Mouse (Mus musculus): ENCODE measurements around the gene Mgat5. TPM values are rescaled to one million over a fixed set of nuclear protein-coding genes. Genes with fewer than 3 reads are reported as not detected.
A peak's percentile ranks its signal among the peaks of the same experiment; 100 is the strongest.

Gene Mgat5
- polyA plus RNA-seq, 1 experiment: 3.6 TPM

DNA sequence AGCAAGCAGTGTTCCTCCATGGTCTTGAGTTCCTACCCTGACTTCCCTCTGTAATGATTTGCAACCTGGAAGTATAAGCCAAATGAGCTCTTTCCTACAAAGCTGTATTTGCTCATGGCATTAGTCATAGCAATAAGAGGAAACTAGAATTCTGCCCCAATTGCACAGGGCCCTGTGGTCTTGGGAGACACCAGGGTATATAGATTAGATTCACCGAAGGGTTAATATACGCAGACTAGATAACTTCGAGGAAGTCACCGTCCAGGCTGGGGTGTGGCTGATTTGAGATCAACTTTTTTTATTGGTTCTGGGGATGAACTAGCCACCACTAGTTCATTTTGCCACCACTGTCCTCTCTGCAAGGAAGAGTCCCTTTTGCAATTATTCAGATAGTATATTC is 2.5 kb upstream of the Mgat5 start:
- TF ChIP-seq MAX (IDR thresholded peaks at IDR 0.05) (no peak), CEBPB (IDR thresholded peaks at IDR 0.05; ENCODE audit: low read depth) (no peak), MYOD1 (IDR thresholded peaks at IDR 0.05; ENCODE audit: control insufficient read depth, insufficient read length, low read depth) (no peak), FOSL1 (IDR thresholded peaks at IDR 0.05; ENCODE audit: insufficient read depth, low read length, poor library complexity, severe bottlenecking) (no peak), CTCF (IDR thresholded peaks at IDR 0.05; ENCODE audit: control insufficient read depth, insufficient read depth, insufficient read length) (no peak), USF1 (IDR thresholded peaks at IDR 0.05; ENCODE audit: low read depth) (no peak)
- H3K36me3 ChIP-seq (ENCODE audit: control insufficient read depth, insufficient read depth): no peaks in the 10 kb centered on the region
- H3K79me2 ChIP-seq (ENCODE audit: control insufficient read depth, insufficient read depth): peaks cover 21% of the 10 kb centered on the region
- H3K79me3 ChIP-seq (ENCODE audit: low read depth): no peaks in the 10 kb centered on the region
- no peak overlapping the region for H3ac ChIP-seq (ENCODE audit: control insufficient read depth, insufficient read length, low read depth)
- peaks cover 11% of the 10 kb centered on the region for H3K27me3 ChIP-seq (ENCODE audit: control insufficient read depth, insufficient read depth, insufficient read length)
- no peak overlapping the region for H3K4me3 ChIP-seq (ENCODE audit: insufficient read depth, poor library complexity, severe bottlenecking)

DNA sequence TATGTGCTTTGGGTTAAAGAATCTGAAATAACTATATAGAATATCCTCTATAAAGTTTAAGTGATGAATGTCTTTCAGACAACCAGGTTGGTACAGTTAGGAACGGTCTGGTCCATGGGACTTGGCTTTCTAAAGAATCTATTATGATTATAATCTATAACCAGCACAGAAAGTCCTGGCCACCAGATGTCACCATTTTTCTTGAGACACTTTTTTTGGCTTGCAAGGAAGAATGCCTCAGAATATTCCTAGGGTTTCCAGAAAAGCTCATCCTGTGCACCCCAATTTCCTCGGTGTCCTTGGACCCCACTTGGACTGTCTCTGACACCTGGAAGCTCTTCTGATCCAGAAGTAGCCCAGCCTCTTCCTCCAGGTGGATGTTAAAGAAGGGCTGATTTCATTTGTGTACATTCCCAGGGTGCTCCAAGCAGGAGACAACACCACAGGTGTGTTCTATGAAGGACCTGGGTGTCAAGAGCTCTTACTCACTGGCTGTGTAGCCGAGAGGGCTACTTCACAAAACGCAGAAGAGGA is 1.5 kb upstream of the Mgat5 start:
- TF ChIP-seq USF1 (IDR thresholded peaks at IDR 0.05; ENCODE audit: low read depth): no peak
- TF ChIP-seq CEBPB (IDR thresholded peaks at IDR 0.05; ENCODE audit: low read depth): no peak
- TF ChIP-seq MYOG (IDR thresholded peaks at IDR 0.05; ENCODE audit: control insufficient read depth, extremely low read depth, insufficient read length): no peak

DNA sequence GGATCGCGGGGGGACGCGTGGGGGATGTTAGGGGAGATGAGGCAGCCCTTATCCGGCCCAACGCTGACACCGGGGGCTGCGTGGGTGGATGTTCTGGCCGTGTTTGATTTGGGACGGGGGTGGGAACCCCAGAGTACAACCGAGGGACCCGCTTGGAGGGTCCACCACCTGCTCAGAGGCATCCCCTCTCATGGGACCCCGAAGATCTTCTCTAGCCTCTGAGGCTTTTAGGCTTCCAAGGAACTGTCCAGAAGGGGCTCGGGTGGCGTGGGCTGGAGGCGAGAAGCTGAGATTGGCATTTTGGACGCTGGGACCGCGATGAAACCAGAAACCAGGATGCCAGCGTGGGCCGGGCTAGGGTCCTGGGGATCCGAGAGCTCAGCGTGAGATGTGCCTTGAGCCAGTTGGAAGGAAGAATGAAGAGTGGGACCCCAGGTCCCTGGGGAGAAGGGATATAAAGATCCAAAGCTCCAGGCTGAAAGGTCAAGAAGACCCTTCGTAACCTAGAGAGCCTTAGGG is 745 bp downstream of the Mgat5 start:
- Histone ChIP-seq H3K79me3 (ENCODE audit: low read depth) (peaks cover 4% of the 10 kb centered on the region), H3K4me3 (ENCODE audit: insufficient read depth, poor library complexity, severe bottlenecking) (peak overlapping the region; percentile 68), H3K27me3 (ENCODE audit: control insufficient read depth, insufficient read depth, insufficient read length) (peaks cover 7% of the 10 kb centered on the region), H3K36me3 (ENCODE audit: control insufficient read depth, insufficient read depth) (no peaks in the 10 kb centered on the region), H3ac (ENCODE audit: control insufficient read depth, insufficient read length, low read depth) (peak overlapping the region; percentile 80), H3K79me2 (ENCODE audit: control insufficient read depth, insufficient read depth) (peaks cover 28% of the 10 kb centered on the region)
- TF ChIP-seq FOSL1 (IDR thresholded peaks at IDR 0.05; ENCODE audit: insufficient read depth, low read length, poor library complexity, severe bottlenecking) (no peak), MYOD1 (IDR thresholded peaks at IDR 0.05; ENCODE audit: control insufficient read depth, insufficient read length, low read depth) (no peak), MAX (IDR thresholded peaks at IDR 0.05) (no peak), CTCF (IDR thresholded peaks at IDR 0.05; ENCODE audit: control insufficient read depth, insufficient read depth, insufficient read length) (no peak), CEBPB (IDR thresholded peaks at IDR 0.05; ENCODE audit: low read depth) (no peak), MYOG (IDR thresholded peaks at IDR 0.05; ENCODE audit: control insufficient read depth, extremely low read depth, insufficient read length) (no peak), USF1 (IDR thresholded peaks at IDR 0.05; ENCODE audit: low read depth) (no peak)

More for the DNA sequence above, 1.5 kb upstream of the Mgat5 start:
- Histone ChIP-seq H3ac (ENCODE audit: control insufficient read depth, insufficient read length, low read depth) (no peak overlapping the region), H3K27me3 (ENCODE audit: control insufficient read depth, insufficient read depth, insufficient read length) (peaks cover 11% of the 10 kb centered on the region), H3K36me3 (ENCODE audit: control insufficient read depth, insufficient read depth) (no peaks in the 10 kb centered on the region), H3K79me2 (ENCODE audit: control insufficient read depth, insufficient read depth) (peaks cover 23% of the 10 kb centered on the region), H3K79me3 (ENCODE audit: low read depth) (no peaks in the 10 kb centered on the region), H3K4me3 (ENCODE audit: insufficient read depth, poor library complexity, severe bottlenecking) (no peak overlapping the region)

DNA sequence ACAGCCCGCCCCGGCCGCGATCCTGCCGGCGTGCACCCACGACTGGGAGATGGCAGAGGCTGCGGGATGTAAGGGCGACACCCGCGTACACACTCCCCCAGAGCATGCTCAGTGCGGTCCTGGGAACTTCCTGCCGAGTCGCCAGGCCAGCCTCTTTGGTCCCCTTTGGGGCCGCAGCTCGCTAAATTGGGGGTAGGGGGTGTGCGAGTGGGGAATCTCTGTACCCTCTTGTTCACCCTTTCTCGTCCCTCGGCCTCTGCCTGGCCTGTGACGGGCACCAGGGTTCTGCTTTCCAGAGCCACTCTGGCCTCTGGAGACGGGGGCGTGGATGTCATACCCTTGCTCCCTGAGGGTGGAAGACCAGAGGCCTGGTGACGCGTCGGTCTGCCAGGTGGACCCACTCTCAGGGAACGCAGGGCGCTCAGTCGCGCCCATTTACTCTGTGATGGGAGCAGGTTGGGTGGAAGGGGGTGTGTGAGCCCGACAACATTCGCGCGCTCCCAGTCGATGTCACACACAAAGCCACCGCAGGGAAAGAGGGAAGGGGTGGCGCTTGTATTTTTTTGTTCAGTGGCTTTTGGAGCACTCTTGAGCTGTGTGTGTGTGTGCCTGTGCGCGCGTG is 1.3 kb downstream of the Mgat5 start:
- peaks cover 28% of the 10 kb centered on the region for H3K79me2 ChIP-seq (ENCODE audit: control insufficient read depth, insufficient read depth)
- TF ChIP-seq CTCF (IDR thresholded peaks at IDR 0.05; ENCODE audit: control insufficient read depth, insufficient read depth, insufficient read length) (no peak), MYOG (IDR thresholded peaks at IDR 0.05; ENCODE audit: control insufficient read depth, extremely low read depth, insufficient read length) (no peak), USF1 (IDR thresholded peaks at IDR 0.05; ENCODE audit: low read depth) (no peak), MYOD1 (IDR thresholded peaks at IDR 0.05; ENCODE audit: control insufficient read depth, insufficient read length, low read depth) (no peak), CEBPB (IDR thresholded peaks at IDR 0.05; ENCODE audit: low read depth) (no peak), FOSL1 (IDR thresholded peaks at IDR 0.05; ENCODE audit: insufficient read depth, low read length, poor library complexity, severe bottlenecking) (no peak)
- peak overlapping the region; percentile 80 for H3ac ChIP-seq (ENCODE audit: control insufficient read depth, insufficient read length, low read depth)
- H3K79me3 ChIP-seq (ENCODE audit: low read depth): peaks cover 4% of the 10 kb centered on the region
- peak overlapping the region; percentile 68 for H3K4me3 ChIP-seq (ENCODE audit: insufficient read depth, poor library complexity, severe bottlenecking)
- H3K27me3 ChIP-seq (ENCODE audit: control insufficient read depth, insufficient read depth, insufficient read length): peaks cover 4% of the 10 kb centered on the region
- no peaks in the 10 kb centered on the region for H3K36me3 ChIP-seq (ENCODE audit: control insufficient read depth, insufficient read depth)

DNA sequence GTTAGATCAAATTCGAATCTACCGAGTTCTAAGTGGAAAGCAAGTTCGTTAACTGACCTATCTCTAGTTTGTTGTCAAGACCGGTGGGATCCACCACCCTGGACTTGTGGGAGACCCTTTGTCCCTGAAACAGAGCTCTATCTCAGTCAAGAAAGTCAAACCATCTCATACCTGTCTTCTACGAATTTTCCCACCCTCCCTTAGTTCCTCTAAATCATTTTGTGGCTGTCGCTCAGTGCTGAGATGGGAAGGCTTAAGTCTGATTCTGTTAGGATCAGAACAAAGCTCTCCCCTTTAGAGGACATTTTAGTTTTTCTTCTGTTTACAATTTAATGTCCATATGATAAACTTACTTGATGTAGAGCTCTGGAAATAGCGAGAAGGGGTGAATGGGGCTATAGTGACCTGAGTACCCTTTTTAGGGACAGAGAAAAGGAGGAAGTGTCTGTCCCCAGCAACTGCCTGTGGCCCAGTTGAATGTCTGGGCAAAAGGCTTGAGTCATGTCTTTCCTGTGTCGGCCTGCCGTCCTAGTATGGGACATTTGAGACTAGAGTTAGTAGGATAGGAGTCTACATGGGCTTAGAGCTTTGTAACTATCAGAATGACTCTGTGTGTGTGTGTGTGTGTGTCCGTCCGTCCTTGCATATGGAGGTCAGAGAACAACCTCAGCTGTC is 2.2 kb downstream of the Mgat5 start:
- peaks cover 28% of the 10 kb centered on the region for H3K79me2 ChIP-seq (ENCODE audit: control insufficient read depth, insufficient read depth)
- no peak for TF ChIP-seq CTCF (IDR thresholded peaks at IDR 0.05; ENCODE audit: control insufficient read depth, insufficient read depth, insufficient read length)
- no peak for TF ChIP-seq USF1 (IDR thresholded peaks at IDR 0.05; ENCODE audit: low read depth)
- TF ChIP-seq CEBPB (IDR thresholded peaks at IDR 0.05; ENCODE audit: low read depth): no peak
- TF ChIP-seq MYOD1 (IDR thresholded peaks at IDR 0.05; ENCODE audit: control insufficient read depth, insufficient read length, low read depth): no peak
- TF ChIP-seq MYOG (IDR thresholded peaks at IDR 0.05; ENCODE audit: control insufficient read depth, extremely low read depth, insufficient read length): no peak
- TF ChIP-seq FOSL1 (IDR thresholded peaks at IDR 0.05; ENCODE audit: insufficient read depth, low read length, poor library complexity, severe bottlenecking): no peak
- no peak for TF ChIP-seq MAX (IDR thresholded peaks at IDR 0.05)
- H3K79me3 ChIP-seq (ENCODE audit: low read depth): peaks cover 4% of the 10 kb centered on the region
- H3K36me3 ChIP-seq (ENCODE audit: control insufficient read depth, insufficient read depth): no peaks in the 10 kb centered on the region
- H3K27me3 ChIP-seq (ENCODE audit: control insufficient read depth, insufficient read depth, insufficient read length): peaks cover 2% of the 10 kb centered on the region
- H3K4me3 ChIP-seq (ENCODE audit: insufficient read depth, poor library complexity, severe bottlenecking): no peak overlapping the region
- H3ac ChIP-seq (ENCODE audit: control insufficient read depth, insufficient read length, low read depth): no peak overlapping the region
